Mouse (Mus musculus): ENCODE measurements at regions not wholly inside any gene's neighbourhood (a gene's known extent, or its start where the extent isn't known, plus 50 kb on each side); places are given as distances from the start of the nearest gene placed in this dataset.

DNA sequence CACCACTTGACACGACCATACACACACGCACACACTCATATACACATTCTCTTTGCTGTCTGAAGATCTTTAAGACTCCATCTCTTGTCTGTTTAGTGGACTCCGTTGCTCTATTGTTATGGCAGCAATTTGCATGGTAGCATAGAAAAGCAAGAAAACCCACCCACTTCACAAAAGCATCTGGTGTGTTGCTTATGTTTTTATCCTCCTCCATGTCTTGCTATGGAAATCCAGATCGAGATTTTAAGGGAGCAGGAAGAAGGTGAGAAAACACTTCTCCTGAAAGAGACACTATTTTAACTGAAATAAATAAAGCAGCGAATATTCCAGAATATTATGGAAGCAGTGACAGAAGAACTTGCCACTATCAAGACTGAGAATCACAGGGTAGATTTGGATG, 207.5 kb upstream of the Stac start:
- Histone ChIP-seq H3K9ac (no peak overlapping the region), H3K4me1 (no peaks in the 10 kb centered on the region), H3K27ac (no peak overlapping the region), H3K27me3 (no peaks in the 10 kb centered on the region), H3K36me3 (replicated peaks) (no peaks in the 10 kb centered on the region), H3K4me3 (replicated peaks) (no peak overlapping the region), H3K9me3 (no peaks in the 10 kb centered on the region), H3K4me2 (no peak overlapping the region)
- 77% methylated on average over 5 of the region's 5 CpGs for WGBS
- no peak for ATAC-seq (ENCODE audit: low FRiP score)

DNA sequence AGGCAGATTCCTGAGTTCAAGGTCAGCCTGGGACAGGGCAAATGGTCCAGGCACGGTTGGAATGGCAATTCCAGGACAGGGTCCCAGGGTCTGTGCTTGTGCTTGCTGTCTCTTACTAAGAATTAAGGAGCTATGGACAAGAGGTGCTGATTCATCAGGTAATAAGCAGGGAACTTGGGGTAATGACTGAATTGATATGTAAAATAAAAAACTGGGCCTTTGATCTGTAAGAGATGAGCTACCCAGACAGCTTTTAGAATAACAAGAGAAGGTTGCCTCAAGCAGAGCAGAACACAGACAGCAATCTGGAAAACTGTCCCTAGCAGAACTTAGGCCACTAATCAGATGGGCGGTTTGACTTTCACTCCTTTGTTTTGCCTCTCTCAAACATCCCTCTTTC, 189.6 kb upstream of the Stac start:
- no peak overlapping the region for H3K9ac ChIP-seq
- H3K4me3 ChIP-seq (replicated peaks) = no peak overlapping the region
- no peaks in the 10 kb centered on the region for H3K4me1 ChIP-seq
- 63% methylated on average over 2 of the region's 2 CpGs for WGBS
- no peaks in the 10 kb centered on the region for H3K9me3 ChIP-seq
- H3K27ac ChIP-seq = no peak overlapping the region
- H3K27me3 ChIP-seq = no peaks in the 10 kb centered on the region
- no peaks in the 10 kb centered on the region for H3K36me3 ChIP-seq (replicated peaks)
- no peak overlapping the region for H3K4me2 ChIP-seq
- ATAC-seq (ENCODE audit: low FRiP score) = no peak

DNA sequence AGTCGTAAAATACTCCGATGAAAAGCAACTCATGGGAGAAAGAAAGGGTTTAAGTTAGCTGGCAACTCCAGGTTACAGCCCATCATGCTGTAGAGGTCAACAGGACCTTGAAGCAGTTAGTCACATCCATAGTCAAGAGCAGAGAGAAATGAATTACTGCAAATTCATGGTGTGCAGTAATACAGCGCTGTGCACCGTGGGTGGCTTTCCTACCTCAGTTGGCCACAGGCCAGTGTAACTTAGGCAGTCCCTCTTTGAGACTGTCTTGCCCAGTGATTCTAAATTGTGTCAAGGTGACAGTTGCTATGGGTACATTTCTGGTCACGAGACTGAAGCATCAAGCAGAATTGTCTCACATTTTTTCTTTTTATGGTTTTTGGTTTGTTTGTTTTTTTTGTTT, 186.7 kb upstream of the Stac start:
- H3K9ac ChIP-seq = no peak overlapping the region
- no peaks in the 10 kb centered on the region for H3K27me3 ChIP-seq
- H3K4me1 ChIP-seq = no peaks in the 10 kb centered on the region
- no peak overlapping the region for H3K4me3 ChIP-seq (replicated peaks)
- 87% methylated on average over 5 of the region's 5 CpGs for WGBS
- H3K4me2 ChIP-seq = no peak overlapping the region
- H3K36me3 ChIP-seq (replicated peaks) = no peaks in the 10 kb centered on the region
- no peak for ATAC-seq (ENCODE audit: low FRiP score)
- H3K9me3 ChIP-seq = no peaks in the 10 kb centered on the region
- H3K27ac ChIP-seq = no peak overlapping the region

DNA sequence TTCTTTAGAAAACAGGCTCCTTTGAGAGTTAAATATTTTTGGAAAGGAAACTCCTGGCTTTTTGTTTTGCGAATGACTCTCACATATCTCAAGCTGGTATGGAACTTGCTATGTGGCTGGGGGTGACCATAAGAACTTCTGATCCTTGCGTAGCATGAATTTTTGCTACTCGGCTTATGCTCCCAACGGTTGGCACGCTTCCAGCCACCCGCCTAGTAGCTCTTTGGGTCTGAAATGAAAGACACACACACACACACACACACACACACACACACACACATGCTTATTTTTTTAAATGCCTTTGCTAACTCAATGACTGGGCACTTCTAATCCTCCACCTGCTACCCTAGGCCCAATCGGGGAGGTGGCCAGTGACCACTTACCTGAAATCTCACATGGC, 180.3 kb upstream of the Stac start:
- Histone ChIP-seq H3K4me3 (replicated peaks) (no peak overlapping the region), H3K27me3 (no peaks in the 10 kb centered on the region), H3K4me2 (no peak overlapping the region), H3K36me3 (replicated peaks) (no peaks in the 10 kb centered on the region), H3K27ac (no peak overlapping the region), H3K9ac (no peak overlapping the region), H3K9me3 (no peaks in the 10 kb centered on the region), H3K4me1 (no peaks in the 10 kb centered on the region)
- ATAC-seq (ENCODE audit: low FRiP score) = no peak
- 88% methylated on average over 7 of the region's 7 CpGs for WGBS

DNA sequence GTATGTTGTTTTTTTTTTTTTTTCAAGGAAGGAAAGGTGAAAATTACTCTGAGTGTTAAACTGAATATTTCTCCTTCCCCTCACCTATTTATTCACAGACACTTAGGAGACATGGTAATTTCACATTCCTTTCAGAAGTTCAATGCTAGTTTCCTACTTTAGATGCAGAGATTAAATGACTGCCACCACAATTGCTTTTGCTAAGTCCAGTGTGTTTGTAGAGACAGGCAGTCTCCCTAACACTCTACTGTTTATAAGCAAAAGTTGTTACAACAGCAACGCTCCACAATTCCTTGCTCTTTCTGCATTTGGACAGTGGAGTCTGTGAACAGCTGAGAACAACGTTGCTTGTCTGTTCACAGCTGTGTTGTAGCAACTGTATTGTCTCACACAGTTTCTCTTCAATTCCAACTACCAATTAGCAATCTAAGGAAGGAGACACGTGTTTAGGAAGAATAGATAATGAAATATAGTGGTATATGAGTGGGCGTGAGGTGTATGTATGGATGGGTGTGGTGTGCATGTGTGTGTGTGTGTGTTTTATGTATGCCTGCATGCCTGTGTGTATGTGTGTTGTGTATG, 179.7 kb upstream of the Stac start:
- Histone ChIP-seq H3K4me2 (no peak overlapping the region), H3K9me3 (no peaks in the 10 kb centered on the region), H3K4me3 (replicated peaks) (no peak overlapping the region), H3K27ac (no peak overlapping the region), H3K27me3 (no peaks in the 10 kb centered on the region), H3K9ac (no peak overlapping the region), H3K36me3 (replicated peaks) (no peaks in the 10 kb centered on the region), H3K4me1 (no peaks in the 10 kb centered on the region)
- 65% methylated on average over 4 of the region's 4 CpGs for WGBS
- ATAC-seq (ENCODE audit: low FRiP score) = no peak

DNA sequence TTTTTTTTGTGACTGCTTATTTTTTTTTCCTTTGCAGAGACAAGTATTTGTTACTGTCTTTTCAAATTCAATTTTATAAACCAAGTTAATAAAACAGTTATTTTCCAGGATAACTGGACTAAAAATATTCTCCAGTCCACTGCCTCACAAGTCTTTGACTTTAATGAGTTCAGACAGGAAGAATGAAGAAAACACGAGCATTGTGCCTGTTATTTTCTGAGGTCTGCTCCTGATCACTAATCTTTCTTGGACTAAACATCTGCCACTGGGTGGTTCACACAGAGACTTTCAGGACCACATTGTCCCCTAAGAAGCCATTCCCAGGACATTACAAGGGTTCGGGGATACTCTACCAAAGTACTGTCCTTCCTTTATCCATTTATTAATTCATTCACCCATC, 167.9 kb upstream of the Stac start:
- H3K27ac ChIP-seq = no peak overlapping the region
- H3K36me3 ChIP-seq (replicated peaks) = no peaks in the 10 kb centered on the region
- H3K4me3 ChIP-seq (replicated peaks) = no peak overlapping the region
- no peak overlapping the region for H3K4me2 ChIP-seq
- H3K9me3 ChIP-seq = no peaks in the 10 kb centered on the region
- H3K27me3 ChIP-seq = no peaks in the 10 kb centered on the region
- no peak for ATAC-seq (ENCODE audit: low FRiP score)
- no peaks in the 10 kb centered on the region for H3K4me1 ChIP-seq
- 66% methylated on average over 2 of the region's 2 CpGs for WGBS
- H3K9ac ChIP-seq = no peak overlapping the region

DNA sequence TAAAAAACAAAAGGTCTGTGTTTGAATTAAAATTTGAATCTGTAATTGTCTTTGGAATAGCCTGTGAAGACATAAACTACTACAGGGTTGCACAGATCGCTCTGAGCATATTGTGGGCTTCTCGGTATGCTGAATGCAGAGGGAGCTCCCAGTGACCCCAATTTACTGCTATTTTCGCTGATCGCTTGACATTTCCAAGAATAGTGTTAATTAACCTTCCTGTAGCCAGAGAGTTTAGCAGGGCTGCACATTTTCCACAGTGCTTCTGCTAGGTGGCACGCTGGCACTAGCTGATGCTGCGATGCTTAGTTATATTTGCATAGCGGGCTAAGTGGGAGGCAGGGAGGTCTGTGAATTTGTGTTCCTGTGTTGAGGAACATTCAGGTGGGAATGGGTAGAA, 164.8 kb upstream of the Stac start:
- Histone ChIP-seq H3K27me3 (no peaks in the 10 kb centered on the region), H3K9me3 (no peaks in the 10 kb centered on the region), H3K9ac (no peak overlapping the region), H3K4me2 (no peak overlapping the region), H3K4me3 (replicated peaks) (no peak overlapping the region), H3K36me3 (replicated peaks) (no peaks in the 10 kb centered on the region), H3K27ac (no peak overlapping the region), H3K4me1 (no peaks in the 10 kb centered on the region)
- peak; percentile 11; the same call in 1 of the 2 replicates for ATAC-seq (ENCODE audit: low FRiP score)
- WGBS = 69% methylated on average over 7 of the region's 7 CpGs

DNA sequence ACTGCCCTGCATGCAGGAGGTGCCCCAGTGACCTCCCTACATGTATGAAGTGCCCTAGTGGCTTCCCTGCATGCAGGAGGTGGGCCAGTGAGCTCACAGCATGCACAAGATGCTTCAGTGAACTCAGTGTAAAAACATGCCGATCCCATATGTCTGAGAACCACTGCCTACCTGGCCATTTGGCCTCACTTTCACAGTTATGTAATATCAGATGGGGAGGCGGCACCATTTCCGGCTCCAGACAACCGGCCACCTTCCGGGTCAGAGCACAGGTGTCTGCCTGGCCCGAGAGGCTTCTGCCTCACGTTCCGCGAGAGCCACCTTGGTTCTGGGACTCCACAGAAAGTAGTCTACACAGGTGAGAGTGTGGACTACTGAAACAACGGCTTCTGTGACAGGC, 156.2 kb upstream of the Stac start:
- Histone ChIP-seq H3K4me2 (no peak overlapping the region), H3K27me3 (no peaks in the 10 kb centered on the region), H3K4me1 (no peaks in the 10 kb centered on the region), H3K9ac (no peak overlapping the region), H3K36me3 (replicated peaks) (no peaks in the 10 kb centered on the region), H3K4me3 (replicated peaks) (no peak overlapping the region), H3K9me3 (no peaks in the 10 kb centered on the region), H3K27ac (no peak overlapping the region)
- 97% methylated on average over 10 of the region's 10 CpGs for WGBS
- no peak for ATAC-seq (ENCODE audit: low FRiP score)

DNA sequence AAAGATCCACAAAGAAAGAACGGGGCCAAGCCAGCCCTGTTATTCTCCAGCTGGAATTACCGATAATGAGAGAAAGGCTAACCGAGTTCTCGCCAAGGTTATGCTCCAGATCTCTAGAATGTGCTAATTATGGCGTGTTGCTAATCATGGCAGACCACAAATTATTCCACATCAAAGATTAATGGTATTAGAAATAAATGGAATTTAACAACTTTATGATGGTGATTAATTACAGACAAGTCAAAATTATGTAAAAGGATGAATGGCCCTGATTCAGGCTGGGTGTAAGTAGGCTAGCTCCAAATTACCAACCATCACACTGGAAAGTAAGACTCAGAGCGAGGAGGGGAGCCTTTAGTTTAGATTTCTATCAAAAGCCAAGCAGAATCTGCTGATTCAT, 151.0 kb upstream of the Stac start:
- H3K9me3 ChIP-seq = no peaks in the 10 kb centered on the region
- no peak overlapping the region for H3K9ac ChIP-seq
- 76% methylated on average over 6 of the region's 6 CpGs for WGBS
- no peaks in the 10 kb centered on the region for H3K27me3 ChIP-seq
- no peak overlapping the region for H3K4me2 ChIP-seq
- no peak overlapping the region for H3K4me3 ChIP-seq (replicated peaks)
- no peak overlapping the region for H3K27ac ChIP-seq
- H3K36me3 ChIP-seq (replicated peaks) = no peaks in the 10 kb centered on the region
- no peaks in the 10 kb centered on the region for H3K4me1 ChIP-seq
- ATAC-seq (ENCODE audit: low FRiP score) = no peak

DNA sequence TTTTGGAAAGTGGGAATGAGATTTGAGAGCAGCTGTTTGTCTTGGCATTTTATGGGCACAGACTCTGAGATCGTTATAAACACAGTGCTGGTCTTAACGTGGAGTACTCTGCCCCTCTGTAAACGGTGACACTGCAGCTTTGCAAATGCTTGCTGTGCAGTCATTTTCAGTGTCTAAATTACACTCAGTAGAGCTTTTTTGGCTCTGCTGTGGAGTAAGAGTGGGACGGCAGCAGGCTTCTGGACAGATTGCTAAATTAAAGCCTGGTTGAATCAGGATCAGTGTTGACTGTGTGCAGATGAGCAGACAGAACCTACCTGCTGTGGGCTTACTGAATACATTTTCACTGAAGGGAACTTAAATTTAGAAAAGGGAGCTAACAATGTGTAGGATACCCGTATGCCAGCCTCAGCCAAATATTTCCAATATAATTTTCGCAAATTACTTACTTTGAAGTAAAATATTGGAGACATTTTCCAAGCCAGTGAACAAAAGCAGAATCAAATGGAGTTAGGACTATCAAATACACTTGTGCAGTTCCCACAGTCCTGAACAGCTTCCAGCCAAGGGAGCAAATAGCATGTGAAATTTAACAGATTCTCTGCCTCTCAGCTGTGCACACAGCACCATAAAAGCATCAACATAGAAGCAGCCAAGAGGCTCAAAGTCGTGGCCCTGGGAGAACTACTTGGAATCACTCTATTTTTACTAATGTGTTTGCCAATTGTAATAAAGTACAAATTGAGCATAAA, 148.1 kb upstream of the Stac start:
- WGBS = 75% methylated on average over 7 of the region's 7 CpGs
- Histone ChIP-seq H3K9me3 (no peaks in the 10 kb centered on the region), H3K4me2 (no peak overlapping the region), H3K27me3 (no peaks in the 10 kb centered on the region), H3K27ac (no peak overlapping the region), H3K4me1 (no peaks in the 10 kb centered on the region), H3K36me3 (replicated peaks) (no peaks in the 10 kb centered on the region), H3K9ac (no peak overlapping the region), H3K4me3 (replicated peaks) (no peak overlapping the region)
- ATAC-seq (ENCODE audit: low FRiP score) = no peak

DNA sequence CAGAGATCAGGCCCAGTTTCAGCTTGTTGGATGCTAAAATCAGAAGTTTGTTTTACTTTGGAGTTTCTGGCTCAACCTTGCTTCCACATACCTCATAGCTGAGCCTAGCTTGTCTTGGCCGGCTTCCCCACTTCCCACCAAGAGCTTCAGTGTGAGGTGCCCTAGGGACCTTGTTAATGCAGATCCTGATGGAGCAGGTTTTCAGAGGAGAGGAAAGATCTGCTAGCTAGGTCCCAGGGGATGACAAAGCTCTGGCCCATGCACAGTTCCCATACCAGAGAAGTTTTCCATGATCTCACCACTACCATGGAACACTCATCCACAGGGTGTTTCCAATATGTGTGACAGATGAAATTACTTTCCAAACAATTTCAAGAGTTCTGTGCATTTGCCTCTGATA, 131.9 kb upstream of the Stac start:
- H3K4me1 ChIP-seq = no peaks in the 10 kb centered on the region
- 96% methylated on average over 1 of the region's 1 CpGs for WGBS
- no peak overlapping the region for H3K4me3 ChIP-seq (replicated peaks)
- no peak overlapping the region for H3K27ac ChIP-seq
- no peaks in the 10 kb centered on the region for H3K27me3 ChIP-seq
- no peak overlapping the region for H3K9ac ChIP-seq
- no peak overlapping the region for H3K4me2 ChIP-seq
- H3K9me3 ChIP-seq = no peaks in the 10 kb centered on the region
- H3K36me3 ChIP-seq (replicated peaks) = no peaks in the 10 kb centered on the region
- no peak for ATAC-seq (ENCODE audit: low FRiP score)

DNA sequence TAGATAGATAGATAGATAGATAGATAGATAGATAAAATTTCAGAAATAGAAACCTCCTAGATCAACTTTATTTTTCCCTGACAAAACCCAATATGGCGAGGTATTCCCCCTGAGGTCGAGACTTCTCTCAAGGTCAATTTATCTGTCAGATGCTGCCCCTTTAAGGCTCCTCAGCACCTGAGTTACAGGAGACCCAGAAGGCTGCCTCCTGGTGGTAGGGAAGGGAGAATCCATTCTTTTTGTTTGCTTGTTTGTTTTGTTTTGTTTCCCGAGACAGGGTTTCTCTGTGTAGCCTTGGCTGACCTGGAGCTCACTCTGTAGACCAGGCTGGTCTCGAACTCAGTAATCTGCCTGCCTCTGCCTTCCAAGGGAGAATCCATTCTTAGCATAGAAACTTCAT, 127.3 kb upstream of the Stac start:
- H3K27me3 ChIP-seq = no peaks in the 10 kb centered on the region
- H3K9ac ChIP-seq = no peak overlapping the region
- no peaks in the 10 kb centered on the region for H3K4me1 ChIP-seq
- 78% methylated on average over 4 of the region's 4 CpGs for WGBS
- no peak for ATAC-seq (ENCODE audit: low FRiP score)
- H3K36me3 ChIP-seq (replicated peaks) = no peaks in the 10 kb centered on the region
- no peak overlapping the region for H3K4me3 ChIP-seq (replicated peaks)
- H3K27ac ChIP-seq = no peak overlapping the region
- no peaks in the 10 kb centered on the region for H3K9me3 ChIP-seq
- H3K4me2 ChIP-seq = no peak overlapping the region

DNA sequence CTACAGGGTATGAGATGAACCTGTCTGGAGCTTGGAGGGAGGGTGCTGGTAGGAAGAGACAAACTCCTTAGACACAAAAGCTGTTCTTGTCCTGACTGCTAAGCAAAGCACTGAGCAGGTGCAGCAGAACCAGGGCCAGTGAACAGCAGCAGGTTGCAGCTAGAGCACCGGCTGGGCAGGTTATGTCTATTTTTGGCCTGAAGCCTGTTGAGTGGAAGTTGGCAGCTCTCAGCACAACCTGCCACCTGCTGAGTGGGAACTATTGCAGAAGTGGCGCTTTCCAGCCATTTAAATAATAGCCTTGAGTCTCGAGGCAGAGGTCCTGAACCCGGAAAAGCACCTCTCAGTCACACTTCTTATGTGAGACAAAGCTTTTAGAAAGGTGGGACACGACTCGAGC, 114.8 kb upstream of the Stac start:
- no peak overlapping the region for H3K9ac ChIP-seq
- H3K4me3 ChIP-seq (replicated peaks) = no peak overlapping the region
- H3K27ac ChIP-seq = no peak overlapping the region
- 78% methylated on average over 6 of the region's 6 CpGs for WGBS
- ATAC-seq (ENCODE audit: low FRiP score) = no peak
- H3K9me3 ChIP-seq = no peaks in the 10 kb centered on the region
- no peaks in the 10 kb centered on the region for H3K4me1 ChIP-seq
- H3K4me2 ChIP-seq = no peak overlapping the region
- no peaks in the 10 kb centered on the region for H3K27me3 ChIP-seq
- H3K36me3 ChIP-seq (replicated peaks) = no peaks in the 10 kb centered on the region
